Mouse (Mus musculus): ENCODE measurements at regions not wholly inside any gene's neighbourhood (a gene's known extent, or its start where the extent isn't known, plus 50 kb on each side); places are given as distances from the start of the nearest gene placed in this dataset.

GRCm38 (mm10) chr7:71414756-71415155 lies 63.5 kb upstream of the Gm10295 start:
- no peak for DNase-seq (ENCODE audit: extremely low read depth)
- H3K36me3 ChIP-seq (replicated peaks in 1 of 2; ENCODE audit: control insufficient read depth in 1 of 2, insufficient read depth in 1 of 2, low read length in 1 of 2), result no peaks in the 10 kb centered on the region
- TF ChIP-seq MAZ (IDR thresholded peaks at IDR 0.05; ENCODE audit: low read depth, low read length), result no peak
- no peak for TF ChIP-seq E2F4 (IDR thresholded peaks at IDR 0.05; ENCODE audit: insufficient replicate concordance, low read depth, low read length)
- TF ChIP-seq SMC3 (IDR thresholded peaks at IDR 0.05; ENCODE audit: low read depth, low read length), result no peak
- H3K4me1 ChIP-seq (ENCODE audit: control insufficient read depth in 1 of 2, insufficient read depth in 2 of 2), result no peaks in the 10 kb centered on the region
- H3K9ac ChIP-seq (ENCODE audit: insufficient read depth, low read depth), result no peak overlapping the region
- no peaks in the 10 kb centered on the region for H3K27me3 ChIP-seq (replicated peaks)
- in situ Hi-C loops (cut with MboI; ENCODE audit: low pct_ligation_motif_present, low pct_unique_long_range_greater_than_20kb, low sequenced_read_pairs), result no loop called here
- H3K9me3 ChIP-seq (replicated peaks; ENCODE audit: low read length), result peaks cover 45% of the 10 kb centered on the region
- H3K4me2 ChIP-seq (ENCODE audit: insufficient read depth, low read depth, poor library complexity, severe bottlenecking), result no peak overlapping the region
- H3K27ac ChIP-seq (ENCODE audit: insufficient read depth, low read depth), result no peak overlapping the region
- no peak overlapping the region for H3K4me3 ChIP-seq (replicated peaks in 1 of 3; ENCODE audit: low read depth in 2 of 3, low read length in 2 of 3, poor library complexity in 1 of 3)
- dilution Hi-C loops (cut with MboI; ENCODE audit: extremely low pct_ligation_motif_present, extremely low pct_unique_long_range_greater_than_20kb, low sequenced_read_pairs), result no loop called here
- H3K79me2 ChIP-seq (replicated peaks; ENCODE audit: control insufficient read depth, extremely low read depth, insufficient read depth, poor library complexity, severe bottlenecking), result no peaks in the 10 kb centered on the region

DNA sequence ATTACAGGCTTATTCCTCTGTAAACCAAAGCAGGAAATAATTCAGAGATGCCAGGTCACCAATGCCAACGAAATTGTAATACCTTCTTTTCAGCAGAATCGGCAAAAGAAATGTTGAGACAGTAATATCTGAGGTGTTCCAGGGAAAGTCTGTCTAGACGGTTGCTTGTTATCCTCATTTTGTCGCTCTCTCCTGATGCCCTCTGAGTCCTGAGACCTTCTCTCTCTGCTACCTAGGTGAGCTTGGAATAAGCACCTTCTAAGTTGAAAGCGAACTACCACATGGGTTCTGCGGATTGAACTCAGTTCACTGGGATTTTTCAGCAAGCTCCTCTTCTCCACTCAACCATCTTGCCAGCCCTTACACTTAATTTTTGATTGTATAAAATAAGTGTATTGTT lies 61.8 kb upstream of the Gm10295 start:
- Histone ChIP-seq H3K4me3 (replicated peaks in 1 of 3; ENCODE audit: low read depth in 2 of 3, low read length in 2 of 3, poor library complexity in 1 of 3) (no peak overlapping the region), H3K27me3 (replicated peaks) (no peaks in the 10 kb centered on the region), H3K27ac (ENCODE audit: insufficient read depth, low read depth) (no peak overlapping the region), H3K4me2 (ENCODE audit: insufficient read depth, low read depth, poor library complexity, severe bottlenecking) (no peak overlapping the region), H3K79me2 (replicated peaks; ENCODE audit: control insufficient read depth, extremely low read depth, insufficient read depth, poor library complexity, severe bottlenecking) (no peaks in the 10 kb centered on the region), H3K4me1 (ENCODE audit: control insufficient read depth in 1 of 2, insufficient read depth in 2 of 2) (no peaks in the 10 kb centered on the region), H3K36me3 (replicated peaks in 1 of 2; ENCODE audit: control insufficient read depth in 1 of 2, insufficient read depth in 1 of 2, low read length in 1 of 2) (no peaks in the 10 kb centered on the region), H3K9me3 (replicated peaks; ENCODE audit: low read length) (peaks cover 49% of the 10 kb centered on the region), H3K9ac (ENCODE audit: insufficient read depth, low read depth) (no peak overlapping the region)
- dilution Hi-C loops (cut with MboI; ENCODE audit: extremely low pct_ligation_motif_present, extremely low pct_unique_long_range_greater_than_20kb, low sequenced_read_pairs) (no loop called here), in situ Hi-C loops (cut with MboI; ENCODE audit: low pct_ligation_motif_present, low pct_unique_long_range_greater_than_20kb, low sequenced_read_pairs) (no loop called here)
- TF ChIP-seq MXI1 (IDR thresholded peaks at IDR 0.05; ENCODE audit: low read depth, low read length), result no peak
- DNase-seq (ENCODE audit: extremely low read depth), result no peak

DNA sequence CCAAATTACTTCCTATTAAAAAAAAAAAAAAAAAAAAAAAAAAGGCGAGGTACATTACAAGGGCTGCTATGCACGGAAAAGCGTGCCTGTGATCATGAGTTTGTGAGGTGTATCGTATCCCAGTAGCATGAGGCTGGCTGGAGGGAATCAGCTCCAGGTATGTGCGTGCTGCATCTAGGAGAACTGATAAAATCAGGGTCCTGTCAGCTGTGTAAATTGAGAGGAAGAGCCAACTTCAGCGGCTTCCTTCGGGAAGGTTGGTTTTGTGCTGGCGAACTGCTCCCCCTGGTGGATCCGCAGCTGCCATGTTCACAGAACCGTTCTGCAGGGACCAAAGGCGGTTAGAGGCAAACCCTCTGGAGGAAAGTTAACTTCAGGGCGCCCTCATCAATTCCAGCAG lies 60.8 kb upstream of the Gm10295 start:
- no peak overlapping the region for H3K4me3 ChIP-seq (replicated peaks in 1 of 3; ENCODE audit: low read depth in 2 of 3, low read length in 2 of 3, poor library complexity in 1 of 3)
- H3K36me3 ChIP-seq (replicated peaks in 1 of 2; ENCODE audit: control insufficient read depth in 1 of 2, insufficient read depth in 1 of 2, low read length in 1 of 2), result no peaks in the 10 kb centered on the region
- H3K27ac ChIP-seq (ENCODE audit: insufficient read depth, low read depth), result no peak overlapping the region
- DNase-seq (ENCODE audit: extremely low read depth), result no peak
- H3K4me1 ChIP-seq (ENCODE audit: control insufficient read depth in 1 of 2, insufficient read depth in 2 of 2), result no peaks in the 10 kb centered on the region
- no peaks in the 10 kb centered on the region for H3K27me3 ChIP-seq (replicated peaks)
- no peak overlapping the region for H3K4me2 ChIP-seq (ENCODE audit: insufficient read depth, low read depth, poor library complexity, severe bottlenecking)
- H3K79me2 ChIP-seq (replicated peaks; ENCODE audit: control insufficient read depth, extremely low read depth, insufficient read depth, poor library complexity, severe bottlenecking), result no peaks in the 10 kb centered on the region
- dilution Hi-C loops (cut with MboI; ENCODE audit: extremely low pct_ligation_motif_present, extremely low pct_unique_long_range_greater_than_20kb, low sequenced_read_pairs), result no loop called here
- H3K9me3 ChIP-seq (replicated peaks; ENCODE audit: low read length), result peaks cover 46% of the 10 kb centered on the region
- H3K9ac ChIP-seq (ENCODE audit: insufficient read depth, low read depth), result no peak overlapping the region
- TF ChIP-seq SIN3A (IDR thresholded peaks at IDR 0.05; ENCODE audit: low read length) (no peak), GABPA (IDR thresholded peaks at IDR 0.05; ENCODE audit: insufficient replicate concordance, low read depth, low read length) (no peak)
- in situ Hi-C loops (cut with MboI; ENCODE audit: low pct_ligation_motif_present, low pct_unique_long_range_greater_than_20kb, low sequenced_read_pairs), result no loop called here

Data from CH12.LX (cell line).